Mouse (Mus musculus): Measurements from ENCODE around the gene Car10. TPM values are rescaled to one million over a fixed set of nuclear protein-coding genes. Genes with fewer than 3 reads are reported as not detected.

The Car10 gene
- polyA plus RNA-seq, 1 experiment from 2014 or later: 0.09 TPM

GRCm38 (mm10) chr11:93646216-93646615, 548.4 kb downstream of the Car10 start:
- Histone ChIP-seq H3K4me3 (no peak overlapping the region), H3K27ac (no peak overlapping the region), H3K9me3 (no peaks in the 10 kb centered on the region), H3K27me3 (ENCODE audit: insufficient read depth, poor library complexity, severe bottlenecking) (no peaks in the 10 kb centered on the region), H3K36me3 (no peaks in the 10 kb centered on the region), H3K4me1 (peaks cover 2% of the 10 kb centered on the region)
- no peak for DNase-seq (ENCODE audit: low spot score)
- WGBS: 89% methylated on average over 3 of the region's 3 CpGs
